Mouse (Mus musculus): ENCODE results near the gene Ddx55.

- TF ChIP-seq CTCF (IDR thresholded peaks at IDR 0.05; ENCODE audit: control insufficient read depth, insufficient read depth, insufficient read length), result no peak
- no peak for TF ChIP-seq USF1 (IDR thresholded peaks at IDR 0.05; ENCODE audit: low read depth)
- no peak for TF ChIP-seq MAX (IDR thresholded peaks at IDR 0.05)
- TF ChIP-seq CEBPB (IDR thresholded peaks at IDR 0.05; ENCODE audit: low read depth), result no peak
- TF ChIP-seq MYOG (IDR thresholded peaks at IDR 0.05; ENCODE audit: control insufficient read depth, extremely low read depth, insufficient read length), result no peak
These were observed 21.1 kb upstream of the Ddx55 start for GRCm38 (mm10) chr5:124531583-124531930.

Measured in C2C12 (cell line).